Mouse (Mus musculus) urinary bladder, adult 18-20 months (tissue): ENCODE measurements around the gene Gm28308.
A peak's percentile ranks its signal among the peaks of the same experiment; 100 is the strongest.

Experiments
- DNase-seq, 2 experiments: peaks; one replicate each; pipeline ENCODE4 v3.0.0; 2022; ENCODE audit warnings: low spot score in 2 of 2, mixed read lengths in 2 of 2

Gm28308 gene

GRCm38 (mm10) chr6:52205638-52206621 is 7.2 kb downstream of the Gm28308 start:
- no peak for DNase-seq

- no peak for DNase-seq
These were observed 7.9 kb downstream of the Gm28308 start for GRCm38 (mm10) chr6:52205221-52205620.

- peak in 1 of 2 experiments; percentile 51 for DNase-seq
These were observed 8.9 kb downstream of the Gm28308 start, which contains the start of gene Hoxa5 for GRCm38 (mm10) chr6:52204050-52204752. TSS of gene Hoxa5 (minus strand) at chr6:52204587.

GRCm38 (mm10) chr6:52203371-52204049 is 9.6 kb downstream of the Gm28308 start:
- no peak for DNase-seq

- DNase-seq: no peak
These were observed 10.1 kb downstream of the Gm28308 start for GRCm38 (mm10) chr6:52203121-52203370.

GRCm38 (mm10) chr6:52202362-52203120 is 10.6 kb downstream of the Gm28308 start:
- no peak for DNase-seq

GRCm38 (mm10) chr6:52201269-52201668 is 11.9 kb downstream of the Gm28308 start:
- no peak for DNase-seq

GRCm38 (mm10) chr6:52200751-52201250 is 12.3 kb downstream of the Gm28308 start:
- DNase-seq: no peak

- DNase-seq: no peak
These were observed 12.9 kb downstream of the Gm28308 start for GRCm38 (mm10) chr6:52200073-52200750.

GRCm38 (mm10) chr6:52197271-52197670 is 15.9 kb downstream of the Gm28308 start:
- DNase-seq: peak in 1 of 2 experiments; percentile 45

- DNase-seq: no peak
These were observed 16.3 kb downstream of the Gm28308 start for GRCm38 (mm10) chr6:52196811-52197210.

- DNase-seq: no peak
These were observed 18.4 kb downstream of the Gm28308 start for GRCm38 (mm10) chr6:52194690-52195089.

- peak; percentile 73 to 81 for DNase-seq
These were observed 21.1 kb downstream of the Gm28308 start for GRCm38 (mm10) chr6:52191860-52192550.

GRCm38 (mm10) chr6:52190906-52191810 is 22.0 kb downstream of the Gm28308 start, which contains the start of gene Hoxa4:
TSS of gene Hoxa4 (minus strand) at chr6:52191753.
- no peak for DNase-seq

GRCm38 (mm10) chr6:52190410-52190809 is 22.7 kb downstream of the Gm28308 start:
- DNase-seq: no peak

GRCm38 (mm10) chr6:52189909-52190308 is 23.2 kb downstream of the Gm28308 start:
- no peak for DNase-seq

- no peak for DNase-seq
These were observed 24.0 kb downstream of the Gm28308 start for GRCm38 (mm10) chr6:52189172-52189591.

GRCm38 (mm10) chr6:52186500-52186899 is 26.6 kb downstream of the Gm28308 start:
- DNase-seq: no peak

GRCm38 (mm10) chr6:52185834-52186233 is 27.3 kb downstream of the Gm28308 start:
- no peak for DNase-seq
